ENCODE assay signal across 9 mouse cellular contexts in genomic region chr19:3674122-3674855, GRCm38 (mm10). TPM values are rescaled to one million over a fixed set of nuclear protein-coding genes. Genes with fewer than 3 reads are reported as not detected.
DNase-seq lines count a peak whose midpoint lies in the region; ATAC-seq lines count a peak whose summit lies in the region.
"Had no signal": no experiment of that assay in that cellular context is flagged by ENCODE, and none has a peak within 500 bp of the region (broad histone marks: within the 10 kb centered on the region; RNA-seq: fewer than 3 reads in every experiment).

No protein-coding gene starts in this region.

- H3K27ac ChIP-seq in heart, embryonic 12.5 days (ENCODE audit: poor library complexity, severe bottlenecking), result no peak overlapping the region
- H3K27ac ChIP-seq in brown adipose tissue, adult 24 weeks (replicated peaks; ENCODE audit: low read depth, low read length), result peak overlapping the region; percentile 50
- peak overlapping the region; percentile 70 for H3K27ac ChIP-seq in kidney, embryonic 15.5 days
- no peak overlapping the region for H3K27ac ChIP-seq in hindbrain, embryonic 14.5 days

- H3K27me3 ChIP-seq in heart, embryonic 12.5 days (replicated peaks), result no peaks in the 10 kb centered on the region
- H3K27me3 ChIP-seq in kidney, embryonic 15.5 days, result no peaks in the 10 kb centered on the region
- H3K27me3 ChIP-seq in hindbrain, embryonic 14.5 days (ENCODE audit: control insufficient read depth, insufficient read depth, low read length), result no peaks in the 10 kb centered on the region

- no peak overlapping the region for H3K9ac ChIP-seq in heart, embryonic 12.5 days
- no peak overlapping the region for H3K9ac ChIP-seq in kidney, embryonic 15.5 days
- no peak overlapping the region for H3K9ac ChIP-seq in hindbrain, embryonic 14.5 days

- H3K4me3 ChIP-seq in heart, embryonic 12.5 days, result no peak overlapping the region
- H3K4me3 ChIP-seq in brown adipose tissue, adult 24 weeks (ENCODE audit: insufficient read depth, low read depth, low read length), result no peak overlapping the region
- H3K4me3 ChIP-seq in kidney, embryonic 15.5 days (replicated peaks), result no peak overlapping the region
- H3K4me3 ChIP-seq in hindbrain, embryonic 14.5 days (replicated peaks; ENCODE audit: low read length), result no peak overlapping the region

- peak; percentile 98 for DNase-seq in heart, adult 11 months
- peak; percentile 65 for DNase-seq in lung, postnatal 14 days
- no peak for DNase-seq in spleen, postnatal 36 days (ENCODE audit: low spot score in 2 of 2)
- no peak for DNase-seq in hindbrain, embryonic 14.5 days (ENCODE audit: low spot score)
- DNase-seq in right cerebral cortex, adult 2 months (ENCODE audit: low spot score in 2 of 2), result no peak

- peaks cover 18% of the 10 kb centered on the region for H3K4me1 ChIP-seq in heart, embryonic 12.5 days (replicated peaks)
- H3K4me1 ChIP-seq in brown adipose tissue, adult 24 weeks (ENCODE audit: control insufficient read depth, insufficient read depth, insufficient read length, low read length), result peaks cover 26% of the 10 kb centered on the region
- H3K4me1 ChIP-seq in kidney, embryonic 15.5 days, result peaks cover 35% of the 10 kb centered on the region
- H3K4me1 ChIP-seq in hindbrain, embryonic 14.5 days (replicated peaks; ENCODE audit: control insufficient read depth, insufficient read depth, low read length), result no peaks in the 10 kb centered on the region

- peaks cover 8% of the 10 kb centered on the region for H3K9me3 ChIP-seq in heart, embryonic 12.5 days (replicated peaks)
- no peaks in the 10 kb centered on the region; the same call in 1 of the 2 replicates for H3K9me3 ChIP-seq in kidney, embryonic 15.5 days (replicated peaks)
- H3K9me3 ChIP-seq in hindbrain, embryonic 14.5 days (ENCODE audit: control insufficient read depth, low read length), result no peaks in the 10 kb centered on the region

- H3K4me2 ChIP-seq in heart, embryonic 12.5 days, result no peak overlapping the region
- H3K4me2 ChIP-seq in kidney, embryonic 15.5 days, result no peak overlapping the region
- no peak overlapping the region for H3K4me2 ChIP-seq in hindbrain, embryonic 14.5 days (replicated peaks)

- 80% methylated on average over 8 of the region's 8 CpGs for WGBS in heart, embryonic 12.5 days
- 74% methylated on average over 8 of the region's 8 CpGs for WGBS in kidney, embryonic 15.5 days
- 89% methylated on average over 8 of the region's 8 CpGs for WGBS in hindbrain, embryonic 14.5 days

- H3K36me3 ChIP-seq in heart, embryonic 12.5 days, result peaks cover 18% of the 10 kb centered on the region
- peaks cover 32% of the 10 kb centered on the region for H3K36me3 ChIP-seq in kidney, embryonic 15.5 days
- H3K36me3 ChIP-seq in hindbrain, embryonic 14.5 days (replicated peaks; ENCODE audit: control insufficient read depth, insufficient read depth), result no peaks in the 10 kb centered on the region

- ATAC-seq in heart, embryonic 12.5 days (ENCODE audit: insufficient number of reproducible peaks, low FRiP score), result no peak
- peak; percentile 66 for ATAC-seq in kidney, embryonic 15.5 days (replicated peaks; ENCODE audit: low FRiP score)
- no peak for ATAC-seq in hindbrain, embryonic 14.5 days (ENCODE audit: low FRiP score)
- ATAC-seq: CD4-positive, CD25-positive, alpha-beta regulatory T cell, adult 4 months had no signal

RNA-seq across cellular contexts. Expression of gene Lrp5, which starts 12.1 kb away (rescaled TPM):
- 3.3 and 4.2 TPM in 2 replicates for polyA plus RNA-seq in heart, embryonic 12.5 days (2016; fragmentation: Nextera tagmentation; extraction: Ambion mirVana)
- polyA plus RNA-seq in brown adipose tissue, adult 24 weeks (2012; ENCODE audit: insufficient read depth, insufficient read length, missing spikeins), result 13.2 TPM in 2 replicates
- 5.8 and 6.9 TPM in 2 replicates for polyA plus RNA-seq in kidney, embryonic 15.5 days (2015; fragmentation: Nextera tagmentation; extraction: Ambion mirVana)
- polyA plus RNA-seq in hindbrain, embryonic 14.5 days (2014; fragmentation: Nextera tagmentation; extraction: Ambion mirVana), result 1.4 and 1.8 TPM in 2 replicates

RNA-seq across cellular contexts. Expression of gene 1810055G02Rik, which starts 33.8 kb away (rescaled TPM):
- 25.7 and 26.7 TPM in 2 replicates for polyA plus RNA-seq in heart, embryonic 12.5 days (2016; fragmentation: Nextera tagmentation; extraction: Ambion mirVana)
- polyA plus RNA-seq in brown adipose tissue, adult 24 weeks (2012; ENCODE audit: insufficient read depth, insufficient read length, missing spikeins), result 5.3 and 6.6 TPM in 2 replicates
- 39.7 and 43.9 TPM in 2 replicates for polyA plus RNA-seq in kidney, embryonic 15.5 days (2015; fragmentation: Nextera tagmentation; extraction: Ambion mirVana)
- polyA plus RNA-seq in hindbrain, embryonic 14.5 days (2014; fragmentation: Nextera tagmentation; extraction: Ambion mirVana), result 34.0 and 38.1 TPM in 2 replicates

Comparison
In these comparisons a context has a peak if more than half of its experiments do, and no peak if none do; other contexts are left out.
1. DNase-seq: peak in heart, adult 11 months (single experiment) and lung, postnatal 14 days (single experiment); none in spleen, postnatal 36 days (0 of 2), hindbrain, embryonic 14.5 days (single experiment) and right cerebral cortex, adult 2 months (0 of 2).
2. H3K27ac ChIP-seq: peak in brown adipose tissue, adult 24 weeks (single experiment) and kidney, embryonic 15.5 days (single experiment); none in heart, embryonic 12.5 days (single experiment) and hindbrain, embryonic 14.5 days (single experiment).